Mouse (Mus musculus) cerebellum, adult 9-10 months (tissue): ENCODE measurements around the gene Wiz.

Experiments
- DNase-seq: peaks from one replicate; pipeline ENCODE4 v3.0.0; 2022

The Wiz gene

DNA sequence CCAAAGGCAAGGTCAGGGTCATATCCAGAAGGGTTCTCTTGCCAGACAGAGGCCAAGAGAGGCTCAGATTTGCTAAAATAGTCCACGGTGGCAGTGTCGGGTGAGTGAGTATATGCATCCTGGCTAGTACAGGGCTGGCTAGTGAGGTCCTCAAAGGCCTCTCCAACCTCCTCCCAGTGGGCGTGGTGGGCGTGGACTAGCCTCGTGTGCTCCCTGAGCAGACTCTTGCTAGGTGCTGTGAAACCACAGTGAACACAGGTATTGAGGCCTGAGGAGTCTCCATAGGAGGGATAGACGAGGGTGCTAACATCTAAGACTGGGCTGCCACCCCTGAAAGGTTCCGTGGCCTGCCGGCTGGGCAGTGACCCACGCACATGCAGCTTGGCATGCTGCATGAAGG, 12.1 kb downstream of the Wiz start:
- DNase-seq: peak; percentile 3

DNA sequence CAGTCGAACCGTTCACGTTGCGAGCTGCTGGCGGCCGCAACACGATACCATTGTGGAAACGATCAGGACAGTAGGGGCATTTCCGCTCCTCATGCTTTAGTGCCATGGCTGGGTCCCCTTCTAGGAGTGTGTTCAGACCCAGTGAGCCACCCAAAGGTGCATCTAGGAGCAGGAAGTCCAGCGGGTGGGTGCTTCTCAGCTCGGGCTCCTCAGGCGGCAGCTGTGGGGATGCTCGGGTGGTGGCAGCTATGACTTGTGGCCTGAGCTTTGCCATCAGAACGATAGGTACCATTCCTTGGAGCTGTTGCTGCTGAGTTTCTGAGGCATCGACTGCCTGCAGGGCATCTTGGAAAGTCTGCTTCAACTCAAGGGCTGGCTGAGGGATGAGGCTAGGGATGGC, 12.8 kb downstream of the Wiz start:
- no peak for DNase-seq

DNA sequence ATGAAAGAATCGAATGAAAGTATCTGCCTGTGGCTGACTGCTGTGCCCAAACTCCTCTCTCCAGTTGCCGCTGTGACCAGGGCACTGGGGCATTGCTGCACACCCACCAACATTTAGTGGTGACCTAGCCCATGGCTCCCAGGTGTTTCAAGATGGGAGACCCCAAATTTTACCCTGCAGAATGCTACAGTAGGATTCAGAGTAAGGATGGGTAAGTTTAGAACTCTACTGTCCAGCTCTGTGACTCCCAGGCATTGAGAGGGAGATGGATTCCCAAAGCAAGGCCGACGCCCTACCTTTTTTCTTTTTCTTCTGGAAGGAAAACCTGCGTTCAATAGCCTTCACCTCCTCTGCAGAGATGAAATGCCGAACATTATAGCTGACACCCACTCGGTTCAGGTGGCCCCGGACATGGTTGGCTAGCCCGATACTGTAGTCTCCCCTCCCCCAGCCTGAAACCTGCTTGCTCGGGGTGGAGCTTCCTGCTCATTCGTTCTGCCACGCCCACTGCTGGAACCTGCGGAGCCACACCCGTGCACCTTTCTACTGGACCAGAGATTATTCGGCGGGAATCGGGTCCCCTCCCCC, 20.2 kb downstream of the Wiz start:
- DNase-seq: no peak

DNA sequence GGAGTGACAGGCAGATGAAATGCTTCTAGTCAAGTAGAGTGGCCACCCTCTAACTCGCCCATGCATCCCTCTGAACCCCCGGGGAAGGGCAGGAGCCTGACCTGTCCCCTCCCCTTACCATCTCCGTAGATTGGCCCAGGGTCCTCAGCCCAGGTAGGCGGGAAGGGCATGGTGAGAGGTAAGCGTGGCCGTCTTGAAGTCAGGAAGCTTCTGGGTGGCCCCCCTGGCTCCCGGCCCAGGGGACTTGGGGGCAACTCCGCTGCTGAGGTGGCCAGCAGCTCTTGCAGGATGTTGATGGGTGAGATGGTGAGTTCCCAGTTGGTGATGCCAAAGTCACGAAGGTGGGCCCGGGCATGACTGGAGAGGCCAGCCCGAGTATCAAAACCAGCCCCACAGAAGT, 21.5 kb downstream of the Wiz start:
- DNase-seq: no peak

DNA sequence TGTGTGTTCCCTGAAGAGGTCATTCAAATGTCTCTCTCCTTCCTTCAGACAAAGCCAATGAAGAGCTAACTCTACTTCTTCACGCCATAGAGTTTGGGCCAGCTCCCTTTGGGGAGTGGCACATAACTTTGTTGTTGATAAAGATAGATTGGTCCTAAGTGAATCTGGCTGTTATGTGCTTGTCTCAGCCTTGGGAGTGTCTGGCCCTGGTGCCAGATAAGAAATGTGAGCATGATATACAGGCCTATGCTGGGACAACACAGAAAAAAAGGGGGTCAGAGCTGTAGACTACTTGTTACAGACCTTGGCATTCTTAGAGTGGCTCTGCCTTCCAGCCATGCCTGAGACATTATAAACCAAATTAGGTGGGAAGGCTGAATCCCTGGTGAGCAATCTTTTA, 23.9 kb downstream of the Wiz start:
- no peak for DNase-seq

DNA sequence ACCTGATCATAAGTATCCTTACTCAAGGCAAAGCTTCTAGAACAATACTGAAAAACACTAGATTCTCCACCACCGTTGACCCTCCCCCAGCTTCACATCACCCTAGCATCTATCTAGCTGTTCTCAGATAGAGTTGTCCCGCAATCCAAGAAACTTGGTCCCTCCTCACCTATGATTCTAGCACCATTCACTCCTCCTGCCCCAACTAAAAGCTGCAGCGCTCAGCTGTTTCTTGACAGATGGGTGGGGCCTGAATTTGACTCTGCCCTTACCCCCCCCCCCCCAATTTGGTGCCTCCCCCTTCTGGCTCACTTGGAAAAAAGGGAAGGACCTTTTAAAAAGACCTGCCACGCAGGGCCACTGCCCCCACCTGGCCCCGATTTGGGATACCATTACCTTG, 24.4 kb downstream of the Wiz start:
- no peak for DNase-seq

DNA sequence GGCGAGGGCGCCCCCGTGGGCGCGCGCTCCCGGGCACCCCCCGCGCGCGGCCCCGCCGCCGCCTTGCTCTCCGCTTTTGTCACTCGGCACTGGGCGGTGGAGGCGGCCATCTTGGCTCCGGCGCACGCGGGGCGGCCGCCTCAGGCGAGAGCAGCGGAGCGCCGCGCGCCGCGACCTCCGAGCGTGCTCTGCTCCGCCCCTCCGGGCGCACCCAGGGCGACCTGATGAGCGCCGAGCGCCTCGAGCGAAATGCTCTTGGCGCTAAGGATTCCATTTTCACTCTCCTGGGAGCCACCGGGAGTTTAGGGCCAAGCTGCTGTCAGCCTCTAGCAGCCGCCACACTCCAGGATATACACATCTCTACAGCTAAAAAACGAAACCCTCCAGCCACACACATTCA, 24.9 kb downstream of the Wiz start:
- DNase-seq: peak; percentile 84

DNA sequence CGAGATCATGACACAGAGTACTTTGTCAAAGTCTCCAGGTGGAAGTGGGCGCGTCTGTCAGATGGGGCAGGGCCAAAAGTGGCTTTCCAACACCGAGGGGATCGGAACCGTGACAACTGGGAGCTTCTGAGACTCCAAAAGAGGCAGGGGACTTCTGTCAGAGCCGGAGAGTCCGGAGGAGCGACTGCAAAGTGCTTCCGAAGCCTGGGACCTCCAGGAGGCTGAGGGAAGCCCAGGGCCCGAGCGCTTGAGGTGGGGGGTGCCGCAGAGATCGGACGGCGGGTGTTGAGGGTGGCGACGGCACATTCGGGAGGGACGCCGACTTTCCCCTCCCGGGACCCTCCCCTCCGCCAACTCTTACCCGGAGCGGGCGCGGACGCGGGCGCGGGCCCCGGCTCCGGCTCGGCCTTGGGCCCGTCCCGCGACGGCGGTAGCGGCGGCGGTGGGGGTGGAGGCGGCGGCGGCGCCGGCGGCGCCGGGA, 25.4 kb downstream of the Wiz start:
- peak; percentile 38 for DNase-seq

DNA sequence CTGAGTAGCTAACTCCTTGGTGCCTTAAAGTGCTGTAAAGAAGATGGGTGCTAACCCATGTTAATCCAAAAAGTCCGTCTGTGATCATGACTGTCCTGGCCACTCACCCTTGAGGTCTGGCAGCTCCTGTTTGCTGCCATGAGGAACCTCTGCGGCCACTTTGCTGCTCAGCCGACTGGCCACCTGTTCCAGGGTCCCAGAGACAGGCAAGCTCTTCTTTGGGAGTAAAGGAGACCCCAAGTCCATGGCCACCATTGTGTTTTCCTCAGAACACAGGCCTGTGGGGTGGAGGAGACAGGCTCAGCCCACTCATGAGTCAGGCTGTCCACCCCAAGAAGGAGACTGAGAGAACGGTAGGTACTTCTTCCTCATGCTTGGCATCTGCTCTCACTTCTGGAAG, 26.6 kb downstream of the Wiz start:
- no peak for DNase-seq

DNA sequence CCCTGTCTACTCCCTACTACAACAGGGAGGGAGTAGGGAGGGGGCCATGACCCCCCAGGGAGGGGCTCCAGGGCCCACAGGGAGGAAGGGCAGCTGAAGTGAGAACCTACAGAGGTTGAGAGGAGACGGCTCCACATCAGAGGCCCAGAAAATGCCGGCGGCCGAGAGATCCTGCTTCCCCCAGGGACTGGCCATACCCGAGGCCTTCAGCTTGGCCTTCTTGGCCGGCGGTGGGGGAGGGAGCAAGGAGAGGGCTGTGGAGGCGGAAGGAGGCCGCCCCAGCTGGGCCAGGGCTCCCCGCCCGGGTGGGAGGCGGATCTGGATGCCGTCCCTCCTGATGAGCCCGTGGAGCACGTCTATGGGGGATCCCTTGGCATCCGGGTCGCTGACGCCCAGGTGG, 29.3 kb downstream of the Wiz start:
- DNase-seq: no peak

DNA sequence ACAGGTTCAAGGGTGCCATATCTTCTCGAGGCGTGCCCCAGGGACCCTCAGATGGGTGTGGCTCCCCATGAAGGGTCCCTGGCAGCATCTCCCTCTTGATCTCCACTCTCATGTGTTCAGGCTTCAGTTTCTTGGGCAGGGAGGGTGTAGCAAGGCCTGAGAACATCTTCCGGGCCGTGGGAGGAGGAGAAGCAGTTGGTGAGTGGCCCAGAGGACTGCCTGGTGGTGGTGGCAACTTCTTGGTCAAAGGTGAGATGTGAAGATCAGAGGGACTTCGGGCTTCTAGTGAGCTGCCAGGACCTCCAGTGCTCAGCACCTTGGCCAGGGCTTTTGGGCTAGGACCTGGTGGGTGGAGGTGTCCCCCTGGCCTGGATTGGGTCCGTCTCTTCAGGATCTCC, 30.3 kb downstream of the Wiz start:
- no peak for DNase-seq

DNA sequence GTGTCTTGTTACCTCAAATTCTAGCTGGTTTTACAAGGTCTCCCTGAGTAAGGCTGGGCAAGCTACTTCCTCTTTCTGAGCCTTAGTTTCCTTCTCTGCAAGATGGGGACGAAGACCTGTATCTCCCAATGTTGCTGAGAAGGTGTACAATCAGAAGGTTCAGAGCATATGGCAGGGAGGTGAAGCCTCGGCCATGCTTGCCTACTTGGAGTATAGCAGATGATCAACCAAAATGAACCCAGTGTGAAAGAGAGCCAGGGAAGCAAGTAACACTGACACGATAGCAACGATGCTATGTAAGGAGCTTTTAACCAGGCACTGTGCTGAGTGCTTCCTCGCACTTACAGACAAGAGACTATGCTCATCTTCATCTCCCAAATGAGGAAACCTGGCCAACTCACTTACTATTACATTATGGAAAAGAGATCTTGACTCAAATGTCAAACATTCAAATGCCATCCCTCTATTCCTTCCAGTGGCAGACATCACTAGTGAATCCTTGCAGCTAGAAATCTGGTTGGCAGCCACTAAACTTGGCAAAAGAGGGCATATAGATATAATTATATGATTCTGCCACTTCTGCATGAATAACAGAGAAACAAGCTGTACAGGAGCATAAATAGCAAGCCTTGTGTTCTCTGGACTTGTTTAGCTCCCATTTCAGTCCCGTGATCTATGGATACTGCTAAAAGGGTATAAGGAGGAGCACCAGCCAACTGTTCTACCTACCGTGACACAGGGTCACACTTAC, 30.9 kb downstream of the Wiz start:
- no peak for DNase-seq

DNA sequence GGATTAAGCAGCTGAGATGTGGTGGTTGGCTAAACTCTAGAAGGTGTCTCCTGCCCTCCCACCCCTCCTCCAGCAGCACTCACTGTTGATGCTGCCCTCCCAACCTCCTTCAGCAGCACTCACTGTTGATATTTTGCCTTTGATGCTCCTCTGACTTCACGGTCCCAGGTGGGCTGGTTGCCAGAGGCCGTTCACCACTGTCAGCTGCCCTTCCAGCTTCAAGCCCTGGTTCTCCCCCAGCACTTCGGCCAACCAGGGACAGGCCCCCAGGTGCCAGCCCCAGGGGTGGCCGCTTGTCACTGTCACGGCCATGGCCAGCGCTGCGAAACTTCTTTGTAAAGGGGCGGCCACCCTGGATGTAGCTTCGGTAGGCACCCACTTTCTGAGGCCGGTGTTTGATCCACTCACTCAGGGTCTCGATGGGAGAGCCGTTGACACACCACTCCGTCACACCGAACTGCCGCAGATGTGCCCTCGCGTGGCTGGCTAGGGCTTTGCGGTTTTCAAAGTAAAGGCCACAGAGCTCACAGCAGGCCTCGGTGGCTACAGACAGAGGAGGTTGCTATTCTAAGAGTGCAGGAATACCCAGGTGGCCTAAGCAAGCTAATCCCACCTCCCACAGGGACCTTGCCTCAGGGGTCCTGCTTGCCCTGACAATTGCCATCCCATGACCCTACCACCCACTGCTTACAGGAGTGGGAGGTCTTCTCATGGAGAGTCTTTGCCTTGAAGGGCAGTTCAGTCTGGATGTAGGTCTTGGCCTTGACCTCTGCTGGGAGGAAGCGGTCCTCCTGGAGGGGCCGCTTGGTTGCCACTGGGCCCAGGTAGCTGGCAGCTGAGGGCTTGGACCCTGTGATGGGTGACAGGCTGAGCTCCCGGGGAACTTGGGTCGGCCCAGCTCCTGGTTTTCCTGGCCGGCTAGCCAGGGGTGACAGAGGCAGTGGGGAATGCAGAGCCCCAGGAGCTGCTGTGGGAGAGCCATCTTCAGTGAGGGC, 32.2 kb downstream of the Wiz start:
- no peak for DNase-seq

DNA sequence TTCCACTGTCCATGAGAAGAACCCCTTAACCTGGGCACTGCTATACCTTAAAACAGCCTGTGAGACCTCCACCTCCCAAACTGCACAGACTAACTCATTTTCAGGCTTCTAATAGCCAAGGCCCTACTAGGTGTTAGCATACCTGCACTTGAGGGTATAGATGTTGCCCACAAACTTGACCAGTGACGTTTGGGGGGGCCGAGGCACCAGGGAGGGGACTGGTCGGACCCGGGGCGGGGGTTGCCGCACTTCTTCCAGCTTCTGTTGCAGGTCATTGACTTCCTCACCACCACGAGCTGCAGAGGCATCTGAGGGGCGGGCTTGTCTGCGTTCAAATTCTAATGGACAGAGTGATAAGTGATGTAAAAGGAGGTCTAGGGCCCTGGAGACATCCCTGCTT, 33.0 kb downstream of the Wiz start:
- DNase-seq: no peak

DNA sequence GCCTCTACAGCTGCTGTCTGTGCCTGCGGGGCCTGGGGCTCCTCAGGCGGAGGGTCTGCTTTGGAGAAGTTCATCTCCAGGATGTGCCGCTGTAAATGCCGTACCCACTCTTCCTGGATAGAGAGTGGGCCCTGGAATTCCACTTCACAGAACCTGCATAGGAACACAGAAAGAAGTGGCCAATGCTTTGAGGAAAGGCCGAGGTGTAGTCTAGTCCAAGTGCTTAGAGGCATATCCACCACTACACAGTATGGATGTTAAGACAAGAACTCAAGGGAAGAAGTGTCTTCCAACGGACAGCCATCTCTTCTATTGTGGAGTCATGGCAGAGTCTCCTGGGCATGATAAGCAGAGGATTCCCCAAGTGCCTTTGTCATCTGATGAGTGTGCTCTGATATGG, 34.2 kb downstream of the Wiz start:
- DNase-seq: no peak

DNA sequence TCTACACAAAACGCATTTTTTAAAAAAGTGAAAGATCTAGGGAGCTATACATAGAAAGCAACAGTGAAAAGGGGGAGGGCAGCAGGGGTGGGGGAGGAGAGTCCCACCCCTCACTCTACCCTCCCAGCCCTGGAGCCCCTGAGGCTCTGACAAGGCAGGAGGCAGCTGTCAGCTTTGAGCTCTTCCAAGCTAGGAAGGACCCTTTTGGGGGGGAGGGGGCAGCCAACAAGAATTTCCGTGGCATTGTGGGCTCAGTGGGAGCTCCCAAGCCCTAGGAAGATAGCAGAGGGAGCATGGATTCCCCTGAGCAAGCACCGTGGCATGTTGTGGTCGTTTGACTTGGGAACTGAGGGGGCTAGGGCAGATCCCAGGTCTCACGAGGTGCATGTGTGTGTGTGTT, 35.0 kb downstream of the Wiz start:
- no peak for DNase-seq

DNA sequence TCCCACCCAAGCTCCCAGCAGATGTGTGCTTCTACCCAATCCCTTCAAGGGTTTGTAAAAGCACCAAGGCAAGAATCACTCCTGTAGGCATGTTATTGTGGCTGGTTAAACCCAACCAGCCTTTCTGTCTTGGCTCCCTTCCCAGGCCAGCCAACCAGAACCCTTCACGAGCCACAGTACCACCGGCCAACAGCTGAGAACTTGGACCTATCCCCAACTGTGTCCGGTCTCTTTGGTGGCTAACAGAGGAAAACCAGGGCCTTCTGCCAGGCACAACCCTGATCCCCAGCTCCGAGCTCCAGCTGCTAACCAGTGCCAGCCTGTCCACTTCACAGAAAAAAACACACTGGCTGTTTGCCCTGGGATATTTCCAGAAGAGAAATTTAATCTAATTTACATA, 35.5 kb downstream of the Wiz start:
- peak; percentile 83 for DNase-seq

DNA sequence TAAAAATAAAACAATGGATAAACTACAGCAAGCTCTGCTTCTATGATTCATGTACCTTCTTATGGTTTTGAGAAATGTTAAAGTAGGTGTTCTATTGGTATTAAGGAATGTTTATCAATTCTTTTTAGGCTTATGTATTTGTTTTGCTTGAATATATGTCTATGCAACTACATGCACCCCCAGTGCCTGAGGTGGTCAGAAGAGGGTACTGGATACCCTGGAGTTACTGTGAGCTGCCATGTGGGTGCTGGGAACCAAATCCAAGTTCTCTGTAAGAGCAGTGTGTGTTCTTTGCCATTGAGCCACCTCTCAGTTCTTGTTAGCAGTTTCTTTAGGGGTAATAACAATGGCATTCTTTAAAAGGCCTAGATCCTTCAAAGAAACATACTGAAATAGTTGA, 37.5 kb downstream of the Wiz start:
- DNase-seq: no peak

DNA sequence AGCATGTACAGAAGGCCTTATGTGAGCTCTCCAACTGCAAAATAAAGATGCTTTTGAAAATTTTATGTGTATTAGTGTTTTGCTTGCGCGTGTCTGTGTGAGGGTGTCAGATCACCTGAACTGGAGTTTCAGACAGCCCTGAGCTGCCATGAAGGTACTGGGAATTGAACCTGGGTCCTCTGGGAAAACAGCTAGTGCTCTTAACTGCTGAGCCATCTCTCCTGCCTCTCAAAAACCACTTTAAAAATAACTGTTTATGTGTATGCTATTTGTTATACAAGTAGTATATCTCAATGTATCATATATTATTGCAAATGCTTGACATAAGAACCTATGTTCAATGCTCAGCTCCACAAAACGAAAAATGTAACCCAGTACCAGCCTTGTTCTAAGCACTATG, 38.0 kb downstream of the Wiz start:
- DNase-seq: no peak

DNA sequence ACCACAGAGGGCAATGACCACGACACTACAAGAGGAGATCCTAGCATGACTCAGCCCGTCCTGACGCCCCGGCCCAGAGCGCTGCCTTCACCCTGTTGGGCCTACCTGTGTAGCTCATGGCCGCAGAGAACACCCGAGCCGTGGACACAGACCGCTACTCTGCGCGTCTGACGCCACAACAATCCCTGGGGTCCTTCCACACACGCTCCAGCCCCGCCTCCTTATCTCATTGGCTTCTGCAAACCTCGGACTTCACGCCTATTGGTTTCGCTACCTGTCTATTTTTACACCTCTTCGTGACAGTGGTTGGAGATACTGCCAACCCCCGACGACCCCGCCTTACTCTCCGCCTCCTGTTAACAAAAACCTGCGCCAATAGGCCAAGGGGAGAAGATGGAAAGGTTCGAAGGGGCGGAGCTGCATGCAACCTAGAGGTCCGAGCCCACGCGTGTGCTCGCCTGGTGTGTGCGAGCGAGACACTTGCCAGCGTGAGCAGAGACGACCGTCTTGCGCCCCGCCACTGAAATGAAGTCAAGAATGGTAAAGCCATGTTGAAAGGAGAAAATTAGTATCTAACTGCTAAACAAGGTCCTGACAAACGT, 38.8 kb downstream of the Wiz start, which contains the start of gene Akap8l:
Gene Akap8l (minus strand): TSS at position 226 of the 602 bp plus-strand sequence.
- DNase-seq: peak; percentile 100

DNA sequence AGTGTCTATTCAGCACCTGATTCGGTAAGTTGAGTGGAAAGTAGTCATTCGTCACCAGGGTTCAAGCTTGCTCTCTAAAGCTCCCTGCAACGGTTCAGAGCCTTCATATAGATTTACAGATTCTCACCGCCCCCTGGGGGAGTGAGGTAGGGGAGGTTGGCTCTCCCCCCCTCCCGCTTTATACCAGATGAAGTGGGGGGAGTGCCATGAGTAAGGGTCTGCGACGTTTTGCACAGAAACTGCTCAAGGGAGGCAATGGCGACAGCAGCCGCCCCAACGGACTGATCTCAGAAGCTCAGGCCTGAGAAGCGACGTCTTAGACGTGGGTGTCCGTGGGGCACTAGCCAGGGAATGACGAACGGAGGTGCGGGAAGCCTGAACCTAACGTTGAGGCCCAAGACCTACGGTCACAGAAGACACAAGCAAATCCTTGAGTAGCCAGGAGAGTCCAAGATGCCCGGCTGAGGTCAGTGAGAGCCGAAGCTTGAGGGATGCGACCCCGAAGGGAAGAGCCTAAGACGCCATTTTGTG, 39.3 kb downstream of the Wiz start:
- DNase-seq: peak; percentile 70

DNA sequence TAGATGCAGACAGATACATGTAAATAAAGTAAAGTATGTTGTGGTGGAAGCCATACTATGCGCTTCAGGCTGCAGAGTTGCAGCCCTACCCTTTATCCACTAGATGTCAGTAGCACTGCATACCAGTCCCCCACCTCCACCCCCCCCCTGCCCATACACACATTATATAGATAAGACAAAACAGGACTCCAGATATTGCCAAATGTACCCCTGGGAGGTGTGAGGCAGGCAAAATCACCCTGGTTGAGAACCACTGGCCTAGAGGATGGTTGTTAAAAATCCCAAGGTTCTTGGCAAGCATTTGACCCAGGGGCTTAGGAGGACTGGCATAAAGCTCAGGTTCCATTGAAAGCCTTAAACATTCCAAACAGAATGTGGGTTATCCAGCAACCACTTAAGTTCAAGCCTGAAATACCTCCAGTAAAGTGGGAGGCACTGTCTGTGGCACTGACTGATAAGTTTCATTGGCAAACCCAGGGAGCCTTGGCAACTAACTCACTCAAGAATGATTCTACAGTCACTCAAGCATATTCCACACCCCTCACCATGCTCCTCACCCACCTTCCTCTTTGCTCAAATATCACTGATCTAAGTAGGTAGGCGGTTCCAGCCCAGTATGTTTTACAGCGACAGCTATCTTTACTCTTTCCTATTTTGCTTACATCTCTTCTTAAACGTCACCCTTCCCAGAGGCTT, 40.1 kb downstream of the Wiz start:
- DNase-seq: peak; percentile 70
